In the genomic region with DNA sequence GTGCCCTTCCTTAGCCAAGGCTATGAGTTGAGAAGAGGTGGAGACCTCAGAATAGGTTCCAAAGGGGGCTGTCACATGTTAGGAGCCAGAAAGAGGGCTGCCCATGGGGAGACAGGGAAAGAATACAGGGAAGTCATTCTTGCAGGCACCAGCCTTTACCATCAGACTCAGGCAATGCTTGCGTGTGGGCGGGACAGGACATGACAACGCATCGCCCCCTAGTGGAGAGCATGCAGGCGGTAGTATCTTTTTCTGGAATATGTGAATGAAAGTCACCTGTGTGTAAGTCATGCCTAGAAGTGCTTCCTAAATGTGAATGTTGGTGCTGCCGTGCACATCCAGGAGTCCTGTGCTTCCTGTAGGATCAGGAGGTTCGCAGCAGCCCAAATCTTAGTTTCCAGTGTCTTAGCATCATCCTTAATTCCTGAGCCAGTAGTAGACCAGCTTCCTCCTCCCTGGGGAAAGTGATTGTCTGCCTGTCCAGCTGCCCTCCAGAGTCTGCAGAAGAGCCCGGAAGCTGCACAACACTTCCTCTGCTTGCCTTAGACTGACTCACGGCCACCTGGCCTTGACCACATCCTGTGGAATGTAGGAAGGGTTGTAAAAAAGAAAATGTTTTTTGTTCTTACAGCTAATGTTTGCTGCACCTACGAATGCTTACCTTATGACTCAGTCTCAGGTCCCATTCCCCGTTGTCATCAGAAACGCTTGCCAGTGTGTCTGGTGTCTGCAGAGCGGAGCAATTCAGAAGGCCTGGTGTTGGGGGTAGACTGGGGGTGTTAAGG, we compare ENCODE assay signal across 9 mouse cellular contexts. TPM values are rescaled to one million over a fixed set of nuclear protein-coding genes. Genes with fewer than 3 reads are reported as not detected.
DNase-seq lines count a peak whose midpoint lies in the region; ATAC-seq and TF ChIP-seq lines count a peak whose summit lies in the region.
"Had no signal": no experiment of that assay in that cellular context is flagged by ENCODE, and none has a peak within 500 bp of the region (broad histone marks: within the 10 kb centered on the region; RNA-seq: fewer than 3 reads in every experiment).

No protein-coding gene starts in this region.

- H3K79me2 ChIP-seq in MEL (ENCODE audit: control insufficient read depth, insufficient read depth, low read length, poor library complexity): no peaks in the 10 kb centered on the region
- H3K79me2 ChIP-seq in macrophage (ENCODE audit: inconsistent target): no peaks in the 10 kb centered on the region

- ATAC-seq in forebrain, embryonic 11.5 days (replicated peaks; ENCODE audit: low FRiP score): no peak; the same call in 1 of the 2 replicates
- peak; percentile 57; the same call in 1 of the 2 replicates for ATAC-seq in hindbrain, embryonic 13.5 days (ENCODE audit: low FRiP score)

- H3K27ac ChIP-seq in MEL (ENCODE audit: control insufficient read depth, low read depth, low read length): no peak overlapping the region
- no peak overlapping the region for H3K27ac ChIP-seq in forebrain, embryonic 11.5 days (ENCODE audit: low read depth, low read length)
- no peak overlapping the region for H3K27ac ChIP-seq in hindbrain, embryonic 13.5 days
- peak overlapping the region; percentile 36 for H3K27ac ChIP-seq in macrophage
- H3K27ac ChIP-seq: midbrain, embryonic 12.5 days had no signal

- TF ChIP-seq EP300 in MEL (IDR thresholded peaks at IDR 0.05; ENCODE audit: low read depth in 1 of 2, low read length in 2 of 2): no peak

- H3K9me3 ChIP-seq in MEL (replicated peaks; ENCODE audit: insufficient read depth, low read length): no peaks in the 10 kb centered on the region
- no peaks in the 10 kb centered on the region for H3K9me3 ChIP-seq in forebrain, embryonic 11.5 days (ENCODE audit: control insufficient read depth, low read length)
- no peaks in the 10 kb centered on the region for H3K9me3 ChIP-seq in hindbrain, embryonic 13.5 days
- H3K9me3 ChIP-seq: midbrain, embryonic 12.5 days had no signal

- no peak overlapping the region for H3K9ac ChIP-seq in MEL (ENCODE audit: control insufficient read depth, low read depth, low read length, poor library complexity, severe bottlenecking)
- no peak overlapping the region for H3K9ac ChIP-seq in forebrain, embryonic 11.5 days (ENCODE audit: low read length)
- no peak overlapping the region for H3K9ac ChIP-seq in hindbrain, embryonic 13.5 days
- H3K9ac ChIP-seq: midbrain, embryonic 12.5 days had no signal

- H3K27me3 ChIP-seq in MEL (ENCODE audit: control insufficient read depth in 1 of 2, insufficient read depth in 2 of 2, low read length in 2 of 2): no peaks in the 10 kb centered on the region
- no peaks in the 10 kb centered on the region for H3K27me3 ChIP-seq in forebrain, embryonic 11.5 days (ENCODE audit: control insufficient read depth, insufficient read depth, low read length)
- H3K27me3 ChIP-seq in hindbrain, embryonic 13.5 days: no peaks in the 10 kb centered on the region
- H3K27me3 ChIP-seq: midbrain, embryonic 12.5 days had no signal

- no peak for TF ChIP-seq POLR2A in MEL (IDR thresholded peaks at IDR 0.05; ENCODE audit: control insufficient read depth in 1 of 2, insufficient read depth in 1 of 2, low read depth in 1 of 2, low read length in 2 of 2, poor library complexity in 1 of 2)

- TF ChIP-seq CTCF in MEL (IDR thresholded peaks at IDR 0.05 in 2 of 3, conservative IDR thresholded peaks at IDR 0.05 in 1 of 3; ENCODE audit: control insufficient read depth in 1 of 3, insufficient read depth in 1 of 3, low read depth in 2 of 3, low read length in 3 of 3, poor library complexity in 1 of 3, severe bottlenecking in 1 of 3): peak; percentile 86 to 88 (median 87)

- peak; percentile 64 for TF ChIP-seq RAD21 in MEL (IDR thresholded peaks at IDR 0.05; ENCODE audit: low read depth, low read length)

- DNase-seq in MEL (ENCODE audit: low read depth, low spot score): peak; percentile 79
- peak; percentile 30 for DNase-seq in brain, embryonic 18.5 days (ENCODE audit: low read depth, low spot score)
- DNase-seq in forebrain, embryonic 11.5 days (ENCODE audit: low spot score): peak; percentile 83
- peak; percentile 55 to 77 for DNase-seq in layer of hippocampus, postnatal 25 days (ENCODE audit: extremely low spot score in 1 of 2, low spot score in 1 of 2)
- peak; percentile 85 to 87 for DNase-seq in right cerebral cortex, postnatal 10 days (ENCODE audit: low spot score in 2 of 2)
- peak; percentile 73 for DNase-seq in urinary bladder, postnatal 25 days (ENCODE audit: low spot score)

- H3K36me3 ChIP-seq in MEL (ENCODE audit: control insufficient read depth in 1 of 2, insufficient read depth in 2 of 2, low read length in 2 of 2): 0 out of 4 replicates have a peak, but pooled peaks cover 0 to 2% of the 10 kb centered on the region in 2 experiments
- H3K36me3 ChIP-seq in forebrain, embryonic 11.5 days (ENCODE audit: control insufficient read depth, insufficient read depth, low read length): no peaks in the 10 kb centered on the region; the same call in 1 of the 2 replicates
- H3K36me3 ChIP-seq in hindbrain, embryonic 13.5 days: peaks cover 67% of the 10 kb centered on the region
- H3K36me3 ChIP-seq in macrophage (ENCODE audit: inconsistent target): peaks cover 34% of the 10 kb centered on the region

- 55% methylated on average over 13 of the region's 13 CpGs for WGBS in forebrain, embryonic 11.5 days
- 62% methylated on average over 13 of the region's 13 CpGs for WGBS in hindbrain, embryonic 13.5 days
- 15% methylated on average over 13 of the region's 13 CpGs for WGBS in macrophage (ENCODE audit: missing documents)

- H3K4me1 ChIP-seq in MEL (ENCODE audit: control insufficient read depth in 1 of 2, insufficient read depth in 2 of 2, low read length in 2 of 2): peaks cover 7 to 13% of the 10 kb centered on the region in 2 experiments; a peak in 3 of 4 replicates
- no peaks in the 10 kb centered on the region for H3K4me1 ChIP-seq in forebrain, embryonic 11.5 days (replicated peaks; ENCODE audit: control insufficient read depth, insufficient read depth, low read length)
- H3K4me1 ChIP-seq in hindbrain, embryonic 13.5 days (replicated peaks): no peaks in the 10 kb centered on the region
- H3K4me1 ChIP-seq: midbrain, embryonic 12.5 days had no signal

- no peak overlapping the region for H3K4me3 ChIP-seq in MEL (ENCODE audit: control insufficient read depth in 1 of 2, insufficient read depth in 1 of 2, low read depth in 2 of 2, low read length in 2 of 2)
- H3K4me3 ChIP-seq in forebrain, embryonic 11.5 days (ENCODE audit: low read depth, low read length): no peak overlapping the region
- no peak overlapping the region for H3K4me3 ChIP-seq in hindbrain, embryonic 13.5 days
- no peak overlapping the region for H3K4me3 ChIP-seq in macrophage (ENCODE audit: inconsistent target)
- H3K4me3 ChIP-seq: midbrain, embryonic 12.5 days had no signal

- H3K4me2 ChIP-seq in forebrain, embryonic 11.5 days (ENCODE audit: low read depth, low read length, severe bottlenecking): no peak overlapping the region
- H3K4me2 ChIP-seq in hindbrain, embryonic 13.5 days: no peak overlapping the region
- H3K4me2 ChIP-seq: midbrain, embryonic 12.5 days had no signal

TF ChIP-seq in MEL, 35 proteins besides CTCF, POLR2A, EP300 and RAD21:
- TF ChIP-seq MYC (IDR thresholded peaks at IDR 0.05; ENCODE audit: low read depth, low read length) (0 out of 2 replicates have a peak, but pooled peaks have one; percentile 47), TAL1 (IDR thresholded peaks at IDR 0.05; ENCODE audit: low read length) (no peak), ZC3H11A (IDR thresholded peaks at IDR 0.05; ENCODE audit: low read depth, low read length) (peak; percentile 48), HCFC1 (IDR thresholded peaks at IDR 0.05; ENCODE audit: low read depth, low read length) (no peak), SMC3 (IDR thresholded peaks at IDR 0.05; ENCODE audit: low read depth, low read length) (peak; percentile 72), ETS1 (IDR thresholded peaks at IDR 0.05; ENCODE audit: low read depth, low read length) (no peak)

RNA-seq across cellular contexts. Expression of a gene that starts 35.3 kb away (rescaled TPM):
- not detected in 2 replicates for total RNA-seq in MEL (2012; rRNA removed)
- polyA plus RNA-seq in MEL (2012; ENCODE audit: insufficient read depth in 1 of 2, insufficient read length in 2 of 2, low read depth in 1 of 2, low replicate concordance in 2 of 2, missing spikeins in 1 of 2): not detected
- 31.0 and 33.3 TPM in 2 replicates for polyA plus RNA-seq in forebrain, embryonic 11.5 days (2014; fragmentation: Nextera tagmentation; extraction: Ambion mirVana)
- 14.3 and 28.7 TPM in 2 replicates for polyA plus RNA-seq in hindbrain, embryonic 13.5 days (2015; fragmentation: Nextera tagmentation; extraction: Ambion mirVana)
- total RNA-seq in layer of hippocampus, postnatal 25 days (2021): not detected
- total RNA-seq in macrophage (2018; cell fraction: chromatin; rRNA removed): not detected
- total RNA-seq in macrophage (2018; cell fraction: cytosol; rRNA removed): not detected
- total RNA-seq in macrophage (2018; cell fraction: nucleus; rRNA removed): not detected
- not detected in 3 replicates for polyA plus RNA-seq in macrophage (2018)

Comparison
In these comparisons a context has a peak if more than half of its experiments do, and no peak if none do; other contexts are left out.
1. DNase-seq: peak in every context shown above with its lines; median percentile 86 in right cerebral cortex, postnatal 10 days; 83 in forebrain, embryonic 11.5 days; 79 in MEL; 73 in urinary bladder, postnatal 25 days; 66 in layer of hippocampus, postnatal 25 days; 30 in brain, embryonic 18.5 days.
2. RNA of a gene that starts 35.3 kb away (polyA plus RNA-seq): 31.0 to 33.3 TPM in forebrain, embryonic 11.5 days and 14.3 to 28.7 TPM in hindbrain, embryonic 13.5 days; not detected in MEL and not detected in macrophage; every median in the first group is over 10 times any median in the second.